18 mouse cellular contexts compared by ENCODE assay signal in the genomic region with DNA sequence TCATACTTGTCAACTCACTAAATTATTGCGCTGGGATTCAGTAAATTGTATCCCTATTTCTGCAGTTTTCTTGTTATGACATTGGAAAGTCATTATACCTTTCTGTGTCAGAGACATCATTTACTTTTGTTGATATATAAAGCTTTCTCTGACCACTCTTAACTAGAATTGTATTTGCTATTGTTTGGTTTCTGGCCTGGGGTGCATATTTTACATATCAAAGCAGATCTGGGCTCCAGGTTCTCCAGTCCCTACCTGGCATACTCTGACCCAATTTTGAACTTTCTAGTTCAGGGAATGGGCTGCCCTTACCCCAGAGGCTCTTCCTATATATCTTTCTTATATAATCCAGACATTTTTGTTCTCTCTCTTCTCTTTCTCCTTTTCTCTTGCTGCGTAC.
DNase-seq lines count a peak whose midpoint lies in the region; ATAC-seq and TF ChIP-seq lines count a peak whose summit lies in the region.
"Had no signal": no experiment of that assay in that cellular context is flagged by ENCODE, and none has a peak within 500 bp of the region (broad histone marks: within the 10 kb centered on the region; RNA-seq: fewer than 3 reads in every experiment).

No protein-coding gene starts in this region.

- DNase-seq in ES-CJ7 (ENCODE audit: low read depth, low spot score), result peak; percentile 63
- DNase-seq in ES-E14 (ENCODE audit: low read depth, low spot score), result peak; percentile 29
- DNase-seq in ZHBTc4 (ENCODE audit: low read depth, low spot score), result peak; percentile 37
- DNase-seq in right cerebral cortex, postnatal 10 days (ENCODE audit: low spot score in 2 of 2), result no peak
- DNase-seq: adrenal gland, adult 2 months; adrenal gland, postnatal 10 days; adrenal gland, postnatal 25 days; cerebellum, adult 11-12 months; cerebellum, adult 2 months; cerebellum, adult 9-10 months; cerebellum, postnatal 10 days; cerebellum, postnatal 25 days; forebrain, postnatal 0 days had no signal

- no peaks in the 10 kb centered on the region for H3K36me3 ChIP-seq in ES-E14 (ENCODE audit: control insufficient read depth, insufficient read depth, low read length, poor library complexity, severe bottlenecking)
- H3K36me3 ChIP-seq: embryonic facial prominence, embryonic 10.5 days; embryonic facial prominence, embryonic 12.5 days; forebrain, embryonic 15.5 days had no signal

- no peak overlapping the region for H3K9ac ChIP-seq in ES-E14 (ENCODE audit: insufficient read depth, low read depth, low read length, poor library complexity, severe bottlenecking)
- H3K9ac ChIP-seq: embryonic facial prominence, embryonic 12.5 days; forebrain, embryonic 13.5 days; forebrain, embryonic 15.5 days; forebrain, postnatal 0 days had no signal

- no peak for ATAC-seq in megakaryocyte-erythroid progenitor cell, adult 5-6 weeks (replicated peaks; ENCODE audit: low FRiP score, low TSS enrichment, poor library complexity, severe bottlenecking)
- ATAC-seq: forebrain, embryonic 13.5 days; forebrain, embryonic 15.5 days; forebrain, postnatal 0 days had no signal

- no peak overlapping the region for H3K27ac ChIP-seq in ES-E14 (ENCODE audit: insufficient read depth, low read depth, low read length, poor library complexity, severe bottlenecking)
- H3K27ac ChIP-seq: embryonic facial prominence, embryonic 10.5 days; embryonic facial prominence, embryonic 12.5 days; forebrain, embryonic 13.5 days; forebrain, embryonic 15.5 days had no signal

- in situ Hi-C loops in ES-E14 (cut with MboI; ENCODE audit: low sequenced_read_pairs in 2 of 2, unreplicated experiment in 2 of 2), result no loop called here

- H3K4me1 ChIP-seq in ES-E14 (ENCODE audit: control insufficient read depth in 2 of 2, insufficient read depth in 2 of 2, low read length in 2 of 2, poor library complexity in 1 of 2), result no peaks in the 10 kb centered on the region; a peak in 1 of 4 replicates
- H3K4me1 ChIP-seq: embryonic facial prominence, embryonic 10.5 days; embryonic facial prominence, embryonic 12.5 days; forebrain, embryonic 13.5 days; forebrain, embryonic 15.5 days had no signal

- no peak overlapping the region for H3K4me3 ChIP-seq in ES-E14 (ENCODE audit: insufficient read depth in 1 of 2, low read depth in 1 of 2, low read length in 2 of 2, poor library complexity in 1 of 2, severe bottlenecking in 1 of 2)
- H3K4me3 ChIP-seq: embryonic facial prominence, embryonic 10.5 days; embryonic facial prominence, embryonic 12.5 days; forebrain, embryonic 13.5 days; forebrain, embryonic 15.5 days had no signal

- H3K9me3 ChIP-seq in ES-E14 (ENCODE audit: control insufficient read depth, insufficient read depth, low read depth, low read length), result no peaks in the 10 kb centered on the region
- H3K9me3 ChIP-seq: embryonic facial prominence, embryonic 10.5 days; embryonic facial prominence, embryonic 12.5 days; forebrain, embryonic 15.5 days had no signal

TF ChIP-seq in ES-E14, 5 proteins besides CTCF, POLR2A, EP300 and RAD21:
- TF ChIP-seq MAFK (IDR thresholded peaks at IDR 0.05; ENCODE audit: insufficient read depth, low read depth, low read length) (no peak), CHD2 (IDR thresholded peaks at IDR 0.05; ENCODE audit: low read depth, low read length) (0 out of 2 replicates have a peak, but pooled peaks have one; percentile 12)

Comparison
In these comparisons a context has a peak if more than half of its experiments do, and no peak if none do; other contexts are left out.
1. DNase-seq: peak in ES-CJ7 (single experiment), ES-E14 (single experiment) and ZHBTc4 (single experiment); none in right cerebral cortex, postnatal 10 days (0 of 2).